16 mouse cellular contexts compared by ENCODE assay signal in the genomic region with DNA sequence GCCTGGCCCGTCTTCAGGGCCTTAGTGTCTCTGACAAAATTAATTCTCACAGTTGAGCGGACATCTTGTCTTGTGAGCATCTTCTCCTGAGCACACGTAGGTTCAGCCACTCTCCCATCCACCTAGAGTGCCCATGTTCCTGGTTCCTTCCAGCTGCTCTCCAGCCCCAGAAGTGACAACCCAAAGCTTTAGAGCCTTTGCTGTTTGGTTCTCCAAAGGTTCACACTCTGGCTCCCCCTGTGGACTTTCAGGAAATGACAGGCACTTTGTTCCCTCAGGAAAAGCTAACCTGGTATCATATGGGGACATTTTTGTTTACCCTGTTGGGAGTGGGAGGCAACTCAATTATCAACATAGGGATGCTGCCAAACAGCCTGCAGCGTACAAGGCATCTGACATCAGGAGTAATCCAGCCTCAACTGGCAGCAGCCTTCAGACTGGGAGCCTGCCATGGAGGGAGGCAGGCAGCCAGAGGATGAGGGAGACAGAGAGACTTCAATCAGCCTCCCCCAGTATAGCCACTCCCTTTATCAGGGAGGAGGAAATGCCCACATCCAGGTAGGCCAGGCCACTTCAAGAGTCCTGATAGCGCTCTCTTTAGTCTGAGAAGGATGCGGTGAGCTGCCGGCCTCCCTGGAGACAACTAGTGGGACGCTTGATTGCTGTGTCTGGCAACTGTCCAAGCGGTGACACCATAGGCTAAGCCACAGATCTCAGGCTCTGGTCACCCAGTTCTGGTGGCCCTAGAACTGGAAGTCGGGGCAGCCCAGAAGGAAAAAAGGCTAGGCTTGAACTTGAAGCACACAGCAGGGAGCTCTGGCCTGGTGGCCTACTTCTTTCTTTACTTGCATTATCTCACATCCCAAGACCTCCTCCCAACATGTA. TPM values are rescaled to one million over a fixed set of nuclear protein-coding genes. Genes with fewer than 3 reads are reported as not detected.
DNase-seq lines count a peak whose midpoint lies in the region; ATAC-seq and TF ChIP-seq lines count a peak whose summit lies in the region.
"Not testable (repeated sequence)": the region's sequence is repeated elsewhere in the genome, so short reads cannot be mapped to it uniquely, and the experiment has no call there.
"Had no signal": no experiment of that assay in that cellular context is flagged by ENCODE, and none has a peak within 500 bp of the region (broad histone marks: within the 10 kb centered on the region; RNA-seq: fewer than 3 reads in every experiment).

No protein-coding gene starts in this region.

- not testable (repeated sequence) for H3K27me3 ChIP-seq in E14TG2a.4 (ENCODE audit: insufficient read depth, low read length); embryonic facial prominence, embryonic 15.5 days; kidney, embryonic 15.5 days; liver, embryonic 13.5 days; neural tube, embryonic 14.5 days (ENCODE audit: control insufficient read depth, insufficient read depth, low read length)

- not testable (repeated sequence) for DNase-seq in gastrocnemius, adult 2 months
- peak; percentile 26 to 34 for DNase-seq in heart, postnatal 10 days
- peak; percentile 23 for DNase-seq in liver, embryonic 13.5 days

- H3K4me2 ChIP-seq in embryonic facial prominence, embryonic 15.5 days (replicated peaks); kidney, embryonic 15.5 days; liver, embryonic 13.5 days; neural tube, embryonic 14.5 days (ENCODE audit: low read depth, low read length): not testable (repeated sequence)

- 30% methylated on average over 3 of the region's 10 CpGs for WGBS in embryonic facial prominence, embryonic 15.5 days
- WGBS in kidney, embryonic 15.5 days, result 55% methylated on average over 3 of the region's 10 CpGs
- WGBS in liver, embryonic 13.5 days (ENCODE audit: insufficient replicate concordance), result 17% methylated on average over 2 of the region's 10 CpGs
- 31% methylated on average over 2 of the region's 10 CpGs for WGBS in neural tube, embryonic 14.5 days

- not testable (repeated sequence) for H3K27ac ChIP-seq in embryonic facial prominence, embryonic 15.5 days (replicated peaks); gastrocnemius, adult 2 months; kidney, embryonic 15.5 days; liver, embryonic 13.5 days; neural tube, embryonic 14.5 days (ENCODE audit: low read depth, low read length)

- intact Hi-C loops in gastrocnemius, adult 2 months (cut with DNase I), result loop anchor here (5.0 kb wide), 1 partner anchor 35 kb away; no protein-coding TSS in a partner anchor
- intact Hi-C loops in heart, postnatal 10 days (cut with DNase I), result not testable (repeated sequence)

- not testable (repeated sequence) for H3K36me3 ChIP-seq in E14TG2a.4 (ENCODE audit: insufficient read depth, low read length); embryonic facial prominence, embryonic 15.5 days; kidney, embryonic 15.5 days; liver, embryonic 13.5 days; neural tube, embryonic 14.5 days (ENCODE audit: control insufficient read depth, insufficient read depth, low read length)

- H3K4me3 ChIP-seq in E14TG2a.4 (replicated peaks; ENCODE audit: low read length); embryonic facial prominence, embryonic 15.5 days (replicated peaks); gastrocnemius, adult 2 months; kidney, embryonic 15.5 days (replicated peaks); liver, embryonic 13.5 days (replicated peaks); neural tube, embryonic 14.5 days (ENCODE audit: low read depth, low read length): not testable (repeated sequence)

- H3K4me1 ChIP-seq in E14TG2a.4 (replicated peaks; ENCODE audit: low read depth, low read length); embryonic facial prominence, embryonic 15.5 days; kidney, embryonic 15.5 days; liver, embryonic 13.5 days (replicated peaks); neural tube, embryonic 14.5 days (ENCODE audit: control insufficient read depth, insufficient read depth, low read length): not testable (repeated sequence)

- TF ChIP-seq CTCF in E14TG2a.4 (conservative IDR thresholded peaks at IDR 0.05; ENCODE audit: low read length), result peak; percentile 24
- peak; percentile 22; the same call in 1 of the 2 replicates for TF ChIP-seq CTCF in gastrocnemius, adult 2 months (IDR thresholded peaks at IDR 0.05)

- not testable (repeated sequence) for H3K9me3 ChIP-seq in E14TG2a.4 (ENCODE audit: low read length); embryonic facial prominence, embryonic 15.5 days (replicated peaks); kidney, embryonic 15.5 days (replicated peaks); liver, embryonic 13.5 days (replicated peaks); neural tube, embryonic 14.5 days (ENCODE audit: control insufficient read depth, low read length)

- H3K9ac ChIP-seq in embryonic facial prominence, embryonic 15.5 days; kidney, embryonic 15.5 days; liver, embryonic 13.5 days; neural tube, embryonic 14.5 days (replicated peaks; ENCODE audit: low read depth, low read length): not testable (repeated sequence)

- peak; percentile 41; the same call in 1 of the 2 replicates for ATAC-seq in embryonic facial prominence, embryonic 15.5 days (ENCODE audit: insufficient number of reproducible peaks, low FRiP score, low TSS enrichment, low read depth)
- 0 out of 2 replicates have a peak, but pooled peaks have one; percentile 29 for ATAC-seq in kidney, embryonic 15.5 days (replicated peaks; ENCODE audit: low FRiP score)
- ATAC-seq in liver, embryonic 13.5 days (ENCODE audit: low read depth), result peak; percentile 18; the same call in 1 of the 2 replicates
- peak; percentile 75 for ATAC-seq in megakaryocyte, adult 5-6 weeks (ENCODE audit: poor library complexity, severe bottlenecking)
- peak; percentile 17; the same call in 1 of the 2 replicates for ATAC-seq in neural tube, embryonic 14.5 days (ENCODE audit: low read depth)

RNA-seq across cellular contexts. Expression of gene Mettl7a3, which starts 2.4 kb away (rescaled TPM):
- polyA plus RNA-seq in embryonic facial prominence, embryonic 15.5 days (2015; fragmentation: Nextera tagmentation; extraction: Ambion mirVana), result 0.32 and 0.35 TPM in 2 replicates
- total RNA-seq in gastrocnemius, adult 2 months (2021), result under 1 TPM; 0.31 to 0.54 TPM
- not detected for total RNA-seq in heart, postnatal 10 days (2021)
- 0.17 TPM in 1 of 2 replicates, not detected in the other for polyA plus RNA-seq in kidney, embryonic 15.5 days (2015; fragmentation: Nextera tagmentation; extraction: Ambion mirVana)
- not detected in 2 replicates for polyA plus RNA-seq in liver, embryonic 13.5 days (2015; fragmentation: Nextera tagmentation; extraction: Ambion mirVana)
- not detected in 2 replicates for total RNA-seq in megakaryocyte, adult 5-6 weeks (2015)
- total RNA-seq in megakaryocyte, adult 5-6 weeks (2017), result not detected in 2 replicates
- 0.17 and 1.2 TPM in 2 replicates for polyA plus RNA-seq in neural tube, embryonic 14.5 days (2014; fragmentation: Nextera tagmentation; extraction: Ambion mirVana)
- total RNA-seq: layer of hippocampus, postnatal 10 days had no signal
- polyA plus RNA-seq: heart, embryonic 12.5 days had no signal

RNA-seq across cellular contexts. Expression of gene Methig1, which starts 20.6 kb away (rescaled TPM):
- polyA plus RNA-seq in embryonic facial prominence, embryonic 15.5 days (2015; fragmentation: Nextera tagmentation; extraction: Ambion mirVana), result not detected in 2 replicates
- total RNA-seq in gastrocnemius, adult 2 months (2021), result not detected
- not detected for total RNA-seq in heart, postnatal 10 days (2021)
- 0.94 and 1.5 TPM in 2 replicates for polyA plus RNA-seq in kidney, embryonic 15.5 days (2015; fragmentation: Nextera tagmentation; extraction: Ambion mirVana)
- polyA plus RNA-seq in liver, embryonic 13.5 days (2015; fragmentation: Nextera tagmentation; extraction: Ambion mirVana), result not detected in 2 replicates
- total RNA-seq in megakaryocyte, adult 5-6 weeks (2015), result not detected in 2 replicates
- total RNA-seq in megakaryocyte, adult 5-6 weeks (2017), result not detected in 2 replicates
- polyA plus RNA-seq in neural tube, embryonic 14.5 days (2014; fragmentation: Nextera tagmentation; extraction: Ambion mirVana), result 0.42 and 1.2 TPM in 2 replicates
- total RNA-seq: gastrocnemius, postnatal 25 days; layer of hippocampus, postnatal 10 days; left cerebral cortex, postnatal 14 days had no signal
- polyA plus RNA-seq: CD4-positive, CD25-positive, alpha-beta regulatory T cell, adult 4 months; heart, embryonic 12.5 days; limb, embryonic 15.5 days; lung, adult 2 months had no signal

RNA-seq across cellular contexts. Expression of gene Mettl7a2, which starts 20.7 kb away (rescaled TPM):
- not detected in 2 replicates for polyA plus RNA-seq in embryonic facial prominence, embryonic 15.5 days (2015; fragmentation: Nextera tagmentation; extraction: Ambion mirVana)
- total RNA-seq in gastrocnemius, adult 2 months (2021), result under 1 TPM; 0.36 to 0.82 TPM
- under 1 TPM; 0.45 to 0.53 TPM for total RNA-seq in heart, postnatal 10 days (2021)
- 0.26 TPM in 1 of 2 replicates, not detected in the other for polyA plus RNA-seq in kidney, embryonic 15.5 days (2015; fragmentation: Nextera tagmentation; extraction: Ambion mirVana)
- not detected in 2 replicates for polyA plus RNA-seq in liver, embryonic 13.5 days (2015; fragmentation: Nextera tagmentation; extraction: Ambion mirVana)
- total RNA-seq in megakaryocyte, adult 5-6 weeks (2015), result not detected in 2 replicates
- not detected in 2 replicates for total RNA-seq in megakaryocyte, adult 5-6 weeks (2017)
- polyA plus RNA-seq in neural tube, embryonic 14.5 days (2014; fragmentation: Nextera tagmentation; extraction: Ambion mirVana), result not detected in 2 replicates
- polyA plus RNA-seq: CD4-positive, CD25-positive, alpha-beta regulatory T cell, adult 4 months; heart, embryonic 12.5 days; hindbrain, embryonic 11.5 days; limb, embryonic 15.5 days; lung, adult 2 months had no signal

RNA-seq across cellular contexts. Expression of gene Mettl7a1, which starts 28.4 kb away (rescaled TPM):
- polyA plus RNA-seq in embryonic facial prominence, embryonic 15.5 days (2015; fragmentation: Nextera tagmentation; extraction: Ambion mirVana), result 7.6 and 8.4 TPM in 2 replicates
- total RNA-seq in gastrocnemius, adult 2 months (2021), result 10 to 100 TPM; 33.4 to 38.9 TPM
- 10 to 100 TPM; 19.6 to 22.9 TPM for total RNA-seq in heart, postnatal 10 days (2021)
- polyA plus RNA-seq in kidney, embryonic 15.5 days (2015; fragmentation: Nextera tagmentation; extraction: Ambion mirVana), result 13.2 and 18.4 TPM in 2 replicates
- 6.6 and 7.7 TPM in 2 replicates for polyA plus RNA-seq in liver, embryonic 13.5 days (2015; fragmentation: Nextera tagmentation; extraction: Ambion mirVana)
- 21.4 and 25.2 TPM in 2 replicates for total RNA-seq in megakaryocyte, adult 5-6 weeks (2015)
- total RNA-seq in megakaryocyte, adult 5-6 weeks (2017), result 59.4 and 64.4 TPM in 2 replicates
- 2.8 and 3.6 TPM in 2 replicates for polyA plus RNA-seq in neural tube, embryonic 14.5 days (2014; fragmentation: Nextera tagmentation; extraction: Ambion mirVana)

RNA-seq across cellular contexts. Expression of gene Higd1c, which starts 32.0 kb away (rescaled TPM):
- polyA plus RNA-seq in embryonic facial prominence, embryonic 15.5 days (2015; fragmentation: Nextera tagmentation; extraction: Ambion mirVana), result not detected in 2 replicates
- total RNA-seq in gastrocnemius, adult 2 months (2021), result not detected
- total RNA-seq in heart, postnatal 10 days (2021), result not detected
- 0.64 and 1.7 TPM in 2 replicates for polyA plus RNA-seq in kidney, embryonic 15.5 days (2015; fragmentation: Nextera tagmentation; extraction: Ambion mirVana)
- not detected in 2 replicates for polyA plus RNA-seq in liver, embryonic 13.5 days (2015; fragmentation: Nextera tagmentation; extraction: Ambion mirVana)
- not detected in 2 replicates for total RNA-seq in megakaryocyte, adult 5-6 weeks (2015)
- total RNA-seq in megakaryocyte, adult 5-6 weeks (2017), result not detected in 2 replicates
- 1.8 TPM in 1 of 2 replicates, not detected in the other for polyA plus RNA-seq in neural tube, embryonic 14.5 days (2014; fragmentation: Nextera tagmentation; extraction: Ambion mirVana)
- total RNA-seq: gastrocnemius, postnatal 25 days; layer of hippocampus, postnatal 10 days; left cerebral cortex, postnatal 14 days had no signal
- polyA plus RNA-seq: CD4-positive, CD25-positive, alpha-beta regulatory T cell, adult 4 months; heart, embryonic 12.5 days; hindbrain, embryonic 11.5 days; limb, embryonic 15.5 days; lung, adult 2 months had no signal

Comparison
In these comparisons a context has a peak if more than half of its experiments do, and no peak if none do; other contexts are left out.
1. ATAC-seq: peak in every context shown above with its lines; median percentile 75 in megakaryocyte, adult 5-6 weeks; 41 in embryonic facial prominence, embryonic 15.5 days; 29 in kidney, embryonic 15.5 days; 18 in liver, embryonic 13.5 days; 17 in neural tube, embryonic 14.5 days.